Mouse (Mus musculus): ENCODE measurements at regions not wholly inside any gene's neighbourhood (a gene's known extent, or its start where the extent isn't known, plus 50 kb on each side); places are given as distances from the start of the nearest gene placed in this dataset.

DNA sequence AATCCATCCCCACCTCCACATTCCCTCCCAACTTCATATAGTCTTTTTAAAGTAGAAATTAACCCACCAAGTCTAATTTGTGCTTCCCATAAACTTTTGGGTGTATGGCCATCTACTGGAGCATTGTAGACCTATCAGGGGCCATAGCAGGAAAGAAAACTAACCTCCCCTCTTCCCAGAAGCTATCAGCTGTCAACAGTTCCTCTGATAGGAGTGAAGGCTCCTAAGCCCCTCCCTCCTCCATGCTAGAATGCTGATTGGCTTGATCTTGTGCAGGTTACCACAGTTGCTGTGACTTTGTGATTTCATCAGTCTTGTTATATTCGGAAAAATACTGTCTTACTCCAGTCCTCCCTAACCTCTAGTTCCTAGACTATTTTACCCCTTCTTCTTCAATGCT lies 109.4 kb upstream of the Nhs start:
- 73% methylated on average over 1 of the region's 1 CpGs for WGBS
- Histone ChIP-seq H3K36me3 (ENCODE audit: control insufficient read depth, insufficient read depth, low read length) (no peaks in the 10 kb centered on the region), H3K27me3 (ENCODE audit: control insufficient read depth, insufficient read depth, low read length) (no peaks in the 10 kb centered on the region), H3K4me2 (ENCODE audit: low read length) (no peak overlapping the region), H3K4me1 (ENCODE audit: control insufficient read depth in 2 of 2, insufficient read depth in 2 of 2, low read length in 2 of 2) (no peaks in the 10 kb centered on the region), H3K9me3 (ENCODE audit: control insufficient read depth, low read length) (no peaks in the 10 kb centered on the region), H3K4me3 (ENCODE audit: control insufficient read depth in 1 of 2, insufficient read depth in 1 of 2, low read depth in 1 of 2, low read length in 2 of 2) (no peak overlapping the region), H3K27ac (replicated peaks in 1 of 2; ENCODE audit: control insufficient read depth in 1 of 2, insufficient read depth in 1 of 2, low read depth in 2 of 2, low read length in 2 of 2) (no peak overlapping the region), H3K9ac (ENCODE audit: low read length) (no peak overlapping the region)
- ATAC-seq (ENCODE audit: insufficient number of reproducible peaks, insufficient read depth, low FRiP score, low read depth): no peak

DNA sequence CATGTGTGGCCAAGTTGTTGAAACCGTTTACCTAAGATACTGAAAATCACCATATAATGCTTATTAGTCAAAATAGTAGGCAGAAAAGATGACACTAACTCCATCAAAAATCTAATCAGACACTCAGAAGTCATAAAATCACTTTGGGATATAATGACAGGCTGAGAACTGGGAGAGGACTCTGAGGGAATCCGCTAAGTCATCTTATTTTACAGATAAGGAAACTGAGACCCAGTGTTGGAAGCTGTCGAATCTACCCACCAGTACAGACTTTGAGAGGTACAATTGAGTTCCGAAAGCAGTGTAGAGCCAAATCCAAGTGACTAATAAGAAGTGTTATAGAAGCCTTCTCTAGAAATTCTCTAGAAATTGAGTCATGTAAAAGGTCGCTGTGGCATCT lies 108.6 kb upstream of the Nhs start:
- no peaks in the 10 kb centered on the region for H3K36me3 ChIP-seq (ENCODE audit: control insufficient read depth, insufficient read depth, low read length)
- H3K4me1 ChIP-seq (ENCODE audit: control insufficient read depth in 2 of 2, insufficient read depth in 2 of 2, low read length in 2 of 2): no peaks in the 10 kb centered on the region
- no peaks in the 10 kb centered on the region for H3K27me3 ChIP-seq (ENCODE audit: control insufficient read depth, insufficient read depth, low read length)
- H3K9me3 ChIP-seq (ENCODE audit: control insufficient read depth, low read length): no peaks in the 10 kb centered on the region
- no peak for ATAC-seq (ENCODE audit: insufficient number of reproducible peaks, insufficient read depth, low FRiP score, low read depth)
- H3K27ac ChIP-seq (replicated peaks in 1 of 2; ENCODE audit: control insufficient read depth in 1 of 2, insufficient read depth in 1 of 2, low read depth in 2 of 2, low read length in 2 of 2): no peak overlapping the region
- H3K9ac ChIP-seq (ENCODE audit: low read length): no peak overlapping the region
- 71% methylated on average over 5 of the region's 5 CpGs for WGBS
- H3K4me2 ChIP-seq (ENCODE audit: low read length): no peak overlapping the region
- H3K4me3 ChIP-seq (ENCODE audit: control insufficient read depth in 1 of 2, insufficient read depth in 1 of 2, low read depth in 1 of 2, low read length in 2 of 2): no peak overlapping the region

DNA sequence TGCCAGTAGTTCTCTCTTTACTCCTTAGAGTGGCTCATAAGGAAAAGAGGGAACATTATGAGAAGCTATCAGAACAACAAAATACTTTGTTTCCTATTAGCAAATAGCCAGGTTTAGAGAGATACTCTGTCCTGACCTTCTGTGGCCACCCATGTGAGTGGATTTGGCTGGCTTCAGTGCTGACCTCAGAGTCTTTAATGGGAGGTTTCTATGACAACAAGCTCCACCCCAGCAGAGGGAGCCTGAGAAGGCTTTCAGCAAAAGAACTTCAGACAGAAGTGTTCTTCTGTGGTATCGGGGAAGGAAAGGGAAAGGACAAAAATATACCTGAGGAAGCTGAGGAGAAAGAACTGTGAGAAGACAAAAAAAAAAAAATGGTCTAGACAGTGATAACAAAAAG lies 108.1 kb upstream of the Nhs start:
- no peaks in the 10 kb centered on the region for H3K4me1 ChIP-seq (ENCODE audit: control insufficient read depth in 2 of 2, insufficient read depth in 2 of 2, low read length in 2 of 2)
- no peak overlapping the region for H3K27ac ChIP-seq (replicated peaks in 1 of 2; ENCODE audit: control insufficient read depth in 1 of 2, insufficient read depth in 1 of 2, low read depth in 2 of 2, low read length in 2 of 2)
- no peaks in the 10 kb centered on the region for H3K9me3 ChIP-seq (ENCODE audit: control insufficient read depth, low read length)
- no peaks in the 10 kb centered on the region for H3K36me3 ChIP-seq (ENCODE audit: control insufficient read depth, insufficient read depth, low read length)
- H3K4me2 ChIP-seq (ENCODE audit: low read length): no peak overlapping the region
- no peak overlapping the region for H3K9ac ChIP-seq (ENCODE audit: low read length)
- ATAC-seq (ENCODE audit: insufficient number of reproducible peaks, insufficient read depth, low FRiP score, low read depth): no peak
- 35% methylated on average over 1 of the region's 1 CpGs for WGBS
- H3K27me3 ChIP-seq (ENCODE audit: control insufficient read depth, insufficient read depth, low read length): no peaks in the 10 kb centered on the region
- H3K4me3 ChIP-seq (ENCODE audit: control insufficient read depth in 1 of 2, insufficient read depth in 1 of 2, low read depth in 1 of 2, low read length in 2 of 2): no peak overlapping the region

DNA sequence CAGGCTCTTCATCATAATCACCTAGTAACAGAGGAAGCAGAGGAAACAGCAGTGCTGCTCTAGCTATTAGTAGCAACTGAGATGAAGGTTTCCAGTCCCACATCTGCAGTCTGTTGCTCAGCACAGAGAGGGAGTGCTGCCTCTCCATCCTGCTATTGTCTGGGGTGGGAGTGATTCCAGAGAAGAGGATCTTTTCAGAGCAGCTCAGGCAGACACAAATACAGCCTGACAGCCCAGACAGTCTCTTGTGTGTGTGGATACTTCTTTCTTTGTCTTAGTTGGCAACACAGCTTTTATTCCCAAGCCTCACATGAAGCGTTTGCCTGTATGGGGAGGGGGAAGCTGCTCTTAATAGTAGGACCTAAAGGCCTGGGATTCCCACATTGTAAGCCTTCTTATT lies 107.2 kb upstream of the Nhs start:
- no peaks in the 10 kb centered on the region for H3K9me3 ChIP-seq (ENCODE audit: control insufficient read depth, low read length)
- 39% methylated on average over 1 of the region's 1 CpGs for WGBS
- no peak overlapping the region for H3K4me3 ChIP-seq (ENCODE audit: control insufficient read depth in 1 of 2, insufficient read depth in 1 of 2, low read depth in 1 of 2, low read length in 2 of 2)
- no peak overlapping the region for H3K9ac ChIP-seq (ENCODE audit: low read length)
- H3K36me3 ChIP-seq (ENCODE audit: control insufficient read depth, insufficient read depth, low read length): no peaks in the 10 kb centered on the region
- no peak for ATAC-seq (ENCODE audit: insufficient number of reproducible peaks, insufficient read depth, low FRiP score, low read depth)
- no peaks in the 10 kb centered on the region for H3K27me3 ChIP-seq (ENCODE audit: control insufficient read depth, insufficient read depth, low read length)
- no peaks in the 10 kb centered on the region for H3K4me1 ChIP-seq (ENCODE audit: control insufficient read depth in 2 of 2, insufficient read depth in 2 of 2, low read length in 2 of 2)
- no peak overlapping the region for H3K27ac ChIP-seq (replicated peaks in 1 of 2; ENCODE audit: control insufficient read depth in 1 of 2, insufficient read depth in 1 of 2, low read depth in 2 of 2, low read length in 2 of 2)
- no peak overlapping the region for H3K4me2 ChIP-seq (ENCODE audit: low read length)

DNA sequence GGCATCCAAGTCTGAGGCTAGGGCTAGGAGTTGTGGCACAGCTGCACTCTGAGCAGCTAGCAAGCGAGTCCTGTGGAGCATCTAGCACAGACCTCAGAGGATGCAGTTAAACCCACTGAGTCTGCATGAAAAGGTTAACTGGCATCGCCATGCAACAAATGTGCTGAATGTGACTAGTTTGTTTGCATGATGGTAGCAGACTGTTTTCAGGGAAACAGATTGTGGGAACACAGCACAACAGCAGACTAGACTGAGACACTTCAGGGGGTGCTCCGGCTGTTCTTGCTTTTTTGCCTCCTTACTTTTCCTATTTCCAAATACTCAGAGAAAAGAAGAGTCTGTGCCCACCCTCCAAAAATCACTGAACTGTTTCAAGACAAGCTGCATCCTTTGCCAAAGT lies 97.9 kb upstream of the Nhs start:
- WGBS: 81% methylated on average over 3 of the region's 3 CpGs
- H3K9ac ChIP-seq (ENCODE audit: low read length): no peak overlapping the region

DNA sequence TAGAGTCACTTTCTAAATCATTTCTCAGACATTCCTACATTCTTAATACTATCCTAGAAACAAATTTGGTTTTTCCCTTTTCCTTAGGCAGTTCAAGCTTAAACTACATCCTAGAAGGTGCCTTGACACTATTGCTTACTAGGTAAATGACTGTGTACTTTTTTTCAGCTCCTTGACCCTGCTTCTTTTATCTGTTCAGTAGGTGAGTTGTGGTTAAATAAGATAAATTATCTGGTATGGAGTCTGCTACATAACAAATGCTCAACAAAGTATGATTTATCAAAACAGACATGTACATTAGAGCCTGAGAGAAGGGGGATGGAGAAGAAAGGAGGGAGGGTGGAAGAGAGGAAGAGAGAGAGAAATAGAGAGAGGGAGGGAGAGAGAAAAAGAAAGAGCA lies 96.3 kb upstream of the Nhs start:
- no peaks in the 10 kb centered on the region for H3K36me3 ChIP-seq (ENCODE audit: control insufficient read depth, insufficient read depth, low read length)
- no peak overlapping the region for H3K4me3 ChIP-seq (ENCODE audit: control insufficient read depth in 1 of 2, insufficient read depth in 1 of 2, low read depth in 1 of 2, low read length in 2 of 2)
- no peaks in the 10 kb centered on the region for H3K4me1 ChIP-seq (ENCODE audit: control insufficient read depth in 2 of 2, insufficient read depth in 2 of 2, low read length in 2 of 2)
- H3K27ac ChIP-seq (replicated peaks in 1 of 2; ENCODE audit: control insufficient read depth in 1 of 2, insufficient read depth in 1 of 2, low read depth in 2 of 2, low read length in 2 of 2): no peak overlapping the region
- no peaks in the 10 kb centered on the region for H3K9me3 ChIP-seq (ENCODE audit: control insufficient read depth, low read length)
- no peak overlapping the region for H3K9ac ChIP-seq (ENCODE audit: low read length)
- ATAC-seq (ENCODE audit: insufficient number of reproducible peaks, insufficient read depth, low FRiP score, low read depth): no peak
- no peak overlapping the region for H3K4me2 ChIP-seq (ENCODE audit: low read length)
- H3K27me3 ChIP-seq (ENCODE audit: control insufficient read depth, insufficient read depth, low read length): no peaks in the 10 kb centered on the region

More for the DNA sequence above, 97.9 kb upstream of the Nhs start:
- no peak overlapping the region for H3K4me2 ChIP-seq (ENCODE audit: low read length)
- H3K9me3 ChIP-seq (ENCODE audit: control insufficient read depth, low read length): no peaks in the 10 kb centered on the region
- H3K36me3 ChIP-seq (ENCODE audit: control insufficient read depth, insufficient read depth, low read length): no peaks in the 10 kb centered on the region
- H3K27ac ChIP-seq (replicated peaks in 1 of 2; ENCODE audit: control insufficient read depth in 1 of 2, insufficient read depth in 1 of 2, low read depth in 2 of 2, low read length in 2 of 2): no peak overlapping the region
- H3K4me1 ChIP-seq (ENCODE audit: control insufficient read depth in 2 of 2, insufficient read depth in 2 of 2, low read length in 2 of 2): no peaks in the 10 kb centered on the region
- no peaks in the 10 kb centered on the region for H3K27me3 ChIP-seq (ENCODE audit: control insufficient read depth, insufficient read depth, low read length)
- no peak overlapping the region for H3K4me3 ChIP-seq (ENCODE audit: control insufficient read depth in 1 of 2, insufficient read depth in 1 of 2, low read depth in 1 of 2, low read length in 2 of 2)
- ATAC-seq (ENCODE audit: insufficient number of reproducible peaks, insufficient read depth, low FRiP score, low read depth): no peak

DNA sequence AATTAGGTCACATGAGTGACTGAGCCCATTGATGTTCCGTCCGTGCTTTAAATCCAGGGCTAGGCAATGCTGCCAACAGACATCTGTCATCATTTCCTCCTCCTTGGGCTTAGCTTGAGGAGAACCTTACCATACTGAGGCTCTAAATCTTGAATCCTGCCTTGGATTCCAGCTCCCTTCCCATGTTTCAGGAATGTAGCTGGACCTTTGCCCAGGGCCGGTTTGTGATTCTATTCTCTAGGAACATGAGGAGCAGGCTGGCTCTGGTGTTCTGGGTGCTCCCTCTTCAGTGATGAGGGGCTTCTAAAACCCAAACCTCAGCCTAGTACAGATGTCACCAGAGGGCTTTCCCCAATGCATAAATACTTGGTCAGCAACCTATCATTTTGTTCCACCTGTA lies 81.8 kb upstream of the Nhs start:
- H3K4me3 ChIP-seq (ENCODE audit: control insufficient read depth in 1 of 2, insufficient read depth in 1 of 2, low read depth in 1 of 2, low read length in 2 of 2): no peak overlapping the region
- WGBS: 46% methylated on average over 3 of the region's 3 CpGs
- no peak overlapping the region for H3K27ac ChIP-seq (replicated peaks in 1 of 2; ENCODE audit: control insufficient read depth in 1 of 2, insufficient read depth in 1 of 2, low read depth in 2 of 2, low read length in 2 of 2)
- H3K9me3 ChIP-seq (ENCODE audit: control insufficient read depth, low read length): no peaks in the 10 kb centered on the region
- no peaks in the 10 kb centered on the region for H3K36me3 ChIP-seq (ENCODE audit: control insufficient read depth, insufficient read depth, low read length)
- no peak overlapping the region for H3K4me2 ChIP-seq (ENCODE audit: low read length)
- no peak for ATAC-seq (ENCODE audit: insufficient number of reproducible peaks, insufficient read depth, low FRiP score, low read depth)
- H3K4me1 ChIP-seq (ENCODE audit: control insufficient read depth in 2 of 2, insufficient read depth in 2 of 2, low read length in 2 of 2): no peaks in the 10 kb centered on the region
- H3K9ac ChIP-seq (ENCODE audit: low read length): no peak overlapping the region
- H3K27me3 ChIP-seq (ENCODE audit: control insufficient read depth, insufficient read depth, low read length): no peaks in the 10 kb centered on the region

DNA sequence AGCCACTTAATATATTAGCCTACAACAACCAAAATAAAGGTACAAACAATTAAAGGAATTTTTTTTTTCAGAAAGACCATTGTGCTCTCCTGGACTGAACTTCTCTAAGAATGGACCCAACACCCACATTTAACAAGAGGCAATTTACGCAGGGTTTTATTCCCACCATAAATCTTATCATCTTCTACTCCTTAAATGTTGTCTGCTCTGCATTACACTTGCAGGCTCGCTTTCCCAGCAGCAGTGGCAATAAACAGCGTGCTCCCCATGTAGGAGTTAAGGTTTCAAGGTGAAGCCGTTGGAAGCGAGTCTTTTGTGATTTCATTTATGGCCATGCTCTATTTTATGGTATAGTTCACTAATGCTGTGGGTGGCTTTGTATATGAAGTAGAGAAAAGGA lies 76.0 kb upstream of the Nhs start:
- Histone ChIP-seq H3K4me3 (ENCODE audit: control insufficient read depth in 1 of 2, insufficient read depth in 1 of 2, low read depth in 1 of 2, low read length in 2 of 2) (no peak overlapping the region), H3K36me3 (ENCODE audit: control insufficient read depth, insufficient read depth, low read length) (no peaks in the 10 kb centered on the region), H3K27me3 (ENCODE audit: control insufficient read depth, insufficient read depth, low read length) (no peaks in the 10 kb centered on the region), H3K27ac (replicated peaks in 1 of 2; ENCODE audit: control insufficient read depth in 1 of 2, insufficient read depth in 1 of 2, low read depth in 2 of 2, low read length in 2 of 2) (no peak overlapping the region), H3K4me1 (ENCODE audit: control insufficient read depth in 2 of 2, insufficient read depth in 2 of 2, low read length in 2 of 2) (no peaks in the 10 kb centered on the region), H3K4me2 (ENCODE audit: low read length) (no peak overlapping the region), H3K9ac (ENCODE audit: low read length) (no peak overlapping the region), H3K9me3 (ENCODE audit: control insufficient read depth, low read length) (no peaks in the 10 kb centered on the region)
- 74% methylated on average over 5 of the region's 5 CpGs for WGBS
- ATAC-seq (ENCODE audit: insufficient number of reproducible peaks, insufficient read depth, low FRiP score, low read depth): no peak

Measured in heart, embryonic 14.5 days (tissue).